In the genomic region with DNA sequence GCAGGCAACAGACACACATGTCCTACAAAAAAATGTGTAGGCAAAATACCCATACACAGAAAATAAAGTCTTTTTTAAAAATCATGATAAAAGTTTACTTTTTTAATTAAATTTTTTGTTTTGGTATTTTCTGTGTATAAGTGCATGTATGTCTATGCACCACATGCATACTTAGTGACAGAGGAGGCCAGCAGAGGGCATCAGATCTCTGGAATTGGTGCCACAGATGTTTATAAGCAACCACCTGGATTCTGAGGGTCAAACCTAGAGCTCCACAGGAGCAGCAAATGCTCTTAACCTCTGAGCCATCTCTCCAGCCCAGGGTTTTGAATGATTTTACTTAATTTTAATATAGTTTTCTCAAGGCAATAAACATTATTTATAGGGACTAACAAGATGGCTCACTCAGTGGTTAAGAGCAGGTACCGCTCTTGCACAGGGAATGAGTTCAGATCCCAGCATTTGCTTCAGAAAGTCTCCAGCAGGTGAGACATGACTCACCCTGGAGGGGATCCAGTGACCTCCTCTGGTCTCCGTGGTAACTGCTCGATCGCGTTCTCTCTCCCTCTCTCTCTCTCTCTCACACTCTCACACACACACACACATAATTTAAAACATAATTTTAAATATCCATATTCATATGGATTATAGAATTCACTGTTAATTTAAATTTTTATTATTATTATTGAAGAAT, we compare ENCODE assay signal across 9 mouse cellular contexts. TPM values are rescaled to one million over a fixed set of nuclear protein-coding genes. Genes with fewer than 3 reads are reported as not detected.
DNase-seq lines count a peak whose midpoint lies in the region; ATAC-seq lines count a peak whose summit lies in the region.
"Had no signal": no experiment of that assay in that cellular context is flagged by ENCODE, and none has a peak within 500 bp of the region (broad histone marks: within the 10 kb centered on the region; RNA-seq: fewer than 3 reads in every experiment).

No protein-coding gene starts in this region.

- peak; percentile 65; the same call in 1 of the 2 replicates for ATAC-seq in forebrain, embryonic 14.5 days
- no peak for ATAC-seq in forebrain, embryonic 15.5 days (replicated peaks)
- peak; percentile 28 for ATAC-seq in activated CD4-positive, CD25-positive, alpha-beta regulatory T cell, adult 4 months
- no peak for ATAC-seq in heart, embryonic 12.5 days (ENCODE audit: insufficient number of reproducible peaks, low FRiP score)

- H3K27ac ChIP-seq in forebrain, embryonic 14.5 days (ENCODE audit: low read depth, low read length) = no peak overlapping the region
- H3K27ac ChIP-seq in forebrain, embryonic 15.5 days (replicated peaks) = no peak overlapping the region
- H3K27ac ChIP-seq in heart, embryonic 12.5 days (ENCODE audit: poor library complexity, severe bottlenecking) = no peak overlapping the region
- H3K27ac ChIP-seq: limb, embryonic 13.5 days had no signal

- no peak overlapping the region for H3K4me3 ChIP-seq in forebrain, embryonic 14.5 days (ENCODE audit: low read depth, low read length)
- H3K4me3 ChIP-seq in forebrain, embryonic 15.5 days = no peak overlapping the region
- no peak overlapping the region for H3K4me3 ChIP-seq in heart, embryonic 12.5 days
- H3K4me3 ChIP-seq: limb, embryonic 13.5 days had no signal

- H3K36me3 ChIP-seq in forebrain, embryonic 14.5 days (ENCODE audit: control insufficient read depth, insufficient read depth, low read length) = peaks cover 8% of the 10 kb centered on the region; the same call in 1 of the 2 replicates
- H3K36me3 ChIP-seq in forebrain, embryonic 15.5 days = peaks cover 11% of the 10 kb centered on the region; the same call in 1 of the 2 replicates
- H3K36me3 ChIP-seq in heart, embryonic 12.5 days = peaks cover 9% of the 10 kb centered on the region; the same call in 1 of the 2 replicates

- 79% methylated on average over 5 of the region's 5 CpGs for WGBS in forebrain, embryonic 14.5 days
- WGBS in forebrain, embryonic 15.5 days = 76% methylated on average over 5 of the region's 5 CpGs
- 83% methylated on average over 5 of the region's 5 CpGs for WGBS in heart, embryonic 12.5 days

- no peaks in the 10 kb centered on the region for H3K9me3 ChIP-seq in forebrain, embryonic 14.5 days (replicated peaks; ENCODE audit: control insufficient read depth, low read length)
- no peaks in the 10 kb centered on the region for H3K9me3 ChIP-seq in forebrain, embryonic 15.5 days
- no peaks in the 10 kb centered on the region for H3K9me3 ChIP-seq in heart, embryonic 12.5 days (replicated peaks)
- H3K9me3 ChIP-seq: limb, embryonic 13.5 days had no signal

- H3K9ac ChIP-seq in forebrain, embryonic 14.5 days (ENCODE audit: low read length) = no peak overlapping the region
- no peak overlapping the region for H3K9ac ChIP-seq in forebrain, embryonic 15.5 days (replicated peaks)
- H3K9ac ChIP-seq in heart, embryonic 12.5 days = no peak overlapping the region
- H3K9ac ChIP-seq: limb, embryonic 13.5 days had no signal

- no peaks in the 10 kb centered on the region for H3K27me3 ChIP-seq in forebrain, embryonic 14.5 days (replicated peaks; ENCODE audit: control insufficient read depth, insufficient read depth, low read length)
- no peaks in the 10 kb centered on the region for H3K27me3 ChIP-seq in forebrain, embryonic 15.5 days
- H3K27me3 ChIP-seq in heart, embryonic 12.5 days (replicated peaks) = no peaks in the 10 kb centered on the region
- H3K27me3 ChIP-seq: limb, embryonic 13.5 days had no signal

- no peaks in the 10 kb centered on the region for H3K4me1 ChIP-seq in forebrain, embryonic 14.5 days (ENCODE audit: control insufficient read depth, insufficient read depth, low read length)
- H3K4me1 ChIP-seq in forebrain, embryonic 15.5 days = no peaks in the 10 kb centered on the region
- H3K4me1 ChIP-seq in heart, embryonic 12.5 days (replicated peaks) = no peaks in the 10 kb centered on the region
- H3K4me1 ChIP-seq: limb, embryonic 13.5 days had no signal

- DNase-seq in forebrain, embryonic 14.5 days (ENCODE audit: low spot score) = peak; percentile 52
- DNase-seq in 416B (ENCODE audit: low read depth) (peak; percentile 55), MN1 (ENCODE audit: low spot score) (no peak)
- DNase-seq in kidney, postnatal 14 days = peak; percentile 67
- DNase-seq in thymus, postnatal 36 days = peak; percentile 50

- H3K4me2 ChIP-seq in forebrain, embryonic 14.5 days (ENCODE audit: low read length) = no peak overlapping the region
- no peak overlapping the region for H3K4me2 ChIP-seq in forebrain, embryonic 15.5 days (replicated peaks)
- no peak overlapping the region for H3K4me2 ChIP-seq in heart, embryonic 12.5 days
- H3K4me2 ChIP-seq: limb, embryonic 13.5 days had no signal

RNA-seq across cellular contexts. Expression of gene Crebl2, which starts 18.4 kb away (rescaled TPM):
- 1.8 and 2.9 TPM in 2 replicates for polyA plus RNA-seq in forebrain, embryonic 14.5 days (2014; fragmentation: Nextera tagmentation; extraction: Ambion mirVana)
- 3.8 and 3.9 TPM in 2 replicates for polyA plus RNA-seq in forebrain, embryonic 15.5 days (2015; fragmentation: Nextera tagmentation; extraction: Ambion mirVana)
- 10 to 100 TPM; 26.3 to 31.1 TPM for polyA plus RNA-seq in activated CD4-positive, CD25-positive, alpha-beta regulatory T cell, adult 4 months (2017; shearing (Covaris generic))
- polyA plus RNA-seq in heart, embryonic 12.5 days (2016; fragmentation: Nextera tagmentation; extraction: Ambion mirVana) = 1.9 and 2.3 TPM in 2 replicates

RNA-seq across cellular contexts. Expression of gene Gpr19, which starts 50.0 kb away (rescaled TPM):
- polyA plus RNA-seq in forebrain, embryonic 14.5 days (2014; fragmentation: Nextera tagmentation; extraction: Ambion mirVana) = 42.4 and 46.2 TPM in 2 replicates
- 47.7 and 48.1 TPM in 2 replicates for polyA plus RNA-seq in forebrain, embryonic 15.5 days (2015; fragmentation: Nextera tagmentation; extraction: Ambion mirVana)
- polyA plus RNA-seq in activated CD4-positive, CD25-positive, alpha-beta regulatory T cell, adult 4 months (2017; shearing (Covaris generic)) = 1 to 10 TPM; 3.3 to 8.7 TPM
- 9.0 and 10.2 TPM in 2 replicates for polyA plus RNA-seq in heart, embryonic 12.5 days (2016; fragmentation: Nextera tagmentation; extraction: Ambion mirVana)

RNA-seq across cellular contexts. Expression of gene Dusp16, which starts 55.9 kb away (rescaled TPM):
- polyA plus RNA-seq in forebrain, embryonic 14.5 days (2014; fragmentation: Nextera tagmentation; extraction: Ambion mirVana) = 9.3 and 9.4 TPM in 2 replicates
- polyA plus RNA-seq in forebrain, embryonic 15.5 days (2015; fragmentation: Nextera tagmentation; extraction: Ambion mirVana) = 8.5 and 10.3 TPM in 2 replicates
- 1 to 10 TPM; 1.9 to 2.2 TPM for polyA plus RNA-seq in activated CD4-positive, CD25-positive, alpha-beta regulatory T cell, adult 4 months (2017; shearing (Covaris generic))
- polyA plus RNA-seq in heart, embryonic 12.5 days (2016; fragmentation: Nextera tagmentation; extraction: Ambion mirVana) = 21.8 and 24.9 TPM in 2 replicates

Comparison
In these comparisons a context has a peak if more than half of its experiments do, and no peak if none do; other contexts are left out.
1. ATAC-seq: peak in forebrain, embryonic 14.5 days (single experiment) and activated CD4-positive, CD25-positive, alpha-beta regulatory T cell, adult 4 months (single experiment); none in forebrain, embryonic 15.5 days (single experiment) and heart, embryonic 12.5 days (single experiment).